Mouse (Mus musculus) midbrain, embryonic 14.5 days (tissue): Measurements from ENCODE around the gene Zfp330. TPM values are rescaled to one million over a fixed set of nuclear protein-coding genes. Genes with fewer than 3 reads are reported as not detected.

Experiments used
- ATAC-seq: fragments of 200-750 bp; cut with Nextera tagmentation; 2 replicates; pipeline ENCODE4 v1.8.0; 2017; ENCODE audit warnings: moderate number of reproducible peaks, moderate library complexity; ENCODE audit not compliant: low FRiP score, low TSS enrichment
- DNase-seq: peaks from one replicate; pipeline ENCODE4 v3.0.0-alpha.2; 2015
- H3K27ac ChIP-seq: fragments of 300-500 bp; sonication (generic); replicated peaks from 2 replicates; pipeline ENCODE4 v1.5.1; 2014; ENCODE audit warnings: mild to moderate bottlenecking, low read depth, low read length, moderate library complexity
- H3K27me3 ChIP-seq: fragments of 300-500 bp; sonication (generic); 2 replicates; pipeline ENCODE4 v1.6.1; 2014; ENCODE audit warnings: low read length, control low read depth, mixed read lengths; ENCODE audit not compliant: control insufficient read depth, insufficient read depth
- H3K36me3 ChIP-seq: fragments of 300-500 bp; sonication (generic); 2 replicates; pipeline ENCODE4 v1.6.1; 2014; ENCODE audit warnings: low read length, control low read depth; ENCODE audit not compliant: control insufficient read depth, insufficient read depth
- H3K4me1 ChIP-seq: fragments of 300-500 bp; sonication (generic); 2 replicates; pipeline ENCODE4 v1.6.1; 2014; ENCODE audit warnings: mild to moderate bottlenecking, antibody characterized with exemption, low read length, control low read depth; ENCODE audit not compliant: control insufficient read depth, insufficient read depth
- H3K4me2 ChIP-seq: fragments of 300-500 bp; sonication (generic); 2 replicates; pipeline ENCODE4 v1.6.1; 2014; ENCODE audit warnings: mild to moderate bottlenecking, low read length, moderate library complexity
- H3K4me3 ChIP-seq: fragments of 300-500 bp; sonication (generic); replicated peaks from 2 replicates; pipeline ENCODE4 v1.5.1; 2014; ENCODE audit warnings: low read depth, low read length
- H3K9ac ChIP-seq: fragments of 300-500 bp; sonication (generic); replicated peaks from 2 replicates; pipeline ENCODE4 v1.6.1; 2014; ENCODE audit warnings: mild to moderate bottlenecking, low read length, moderate library complexity
- H3K9me3 ChIP-seq: fragments of 300-500 bp; sonication (generic); 2 replicates; pipeline ENCODE4 v1.6.1; 2016; ENCODE audit warnings: low read length, control low read depth, mixed read lengths; ENCODE audit not compliant: control insufficient read depth
- WGBS: fragments of 180-500 bp; shearing (Covaris S2); extraction: QIAGEN DNeasy Blood & Tissue Kit; methylation state at CpG from one replicate; pipeline ENCODE4 v1.1.7; 2014; 5-methylcytosine and 5-hydroxymethylcytosine counted together
- polyA plus RNA-seq: library from polyadenylated mRNA; unstranded; fragments of >200 nt; fragmentation: Nextera tagmentation; extraction: Ambion mirVana; gene quantifications from 2 replicates; pipeline ENCODE4 v1.2.1, GENCODE M21; 2014

Zfp330 gene
- polyA plus RNA-seq, 1 experiment from 2014 or later = 79.3 TPM

- Histone ChIP-seq H3K27me3 (no peaks in the 10 kb centered on the region), H3K9me3 (no peaks in the 10 kb centered on the region), H3K4me2 (no peak overlapping the region), H3K27ac (no peak overlapping the region), H3K36me3 (no peaks in the 10 kb centered on the region), H3K9ac (no peak overlapping the region), H3K4me1 (no peaks in the 10 kb centered on the region), H3K4me3 (no peak overlapping the region)
- WGBS = 50% methylated on average over 10 of the region's 10 CpGs
- ATAC-seq (peak; percentile 81; the same call in 1 of the 2 replicates), DNase-seq (peak; percentile 89)
Observed at GRCm38 (mm10) chr8:82743905-82744904, 29.8 kb downstream of the Zfp330 start.

Other genes starting within 250 kb of the Zfp330 start
- 2.4 and 3.3 TPM in 2 replicates for gene Rnf150, start 89.2 kb upstream of the Zfp330 start, polyA plus RNA-seq